Mouse (Mus musculus): Measurements from ENCODE around the gene Pet117.
"Not testable (repeated sequence)": the region's sequence is repeated elsewhere in the genome, so short reads cannot be mapped to it uniquely, and the experiment has no call there.

Gene Pet117

GRCm38 (mm10) chr2:144368400-144369019 is at the start of gene Pet117, which contains the start of gene Kat14:
Gene Pet117, plus strand, starts transcription at chr2:144368996.
Gene Kat14, plus strand, starts transcription at chr2:144368983.
- peak; percentile 93 to 97 for DNase-seq (ENCODE audit: low spot score in 2 of 2)

DNA sequence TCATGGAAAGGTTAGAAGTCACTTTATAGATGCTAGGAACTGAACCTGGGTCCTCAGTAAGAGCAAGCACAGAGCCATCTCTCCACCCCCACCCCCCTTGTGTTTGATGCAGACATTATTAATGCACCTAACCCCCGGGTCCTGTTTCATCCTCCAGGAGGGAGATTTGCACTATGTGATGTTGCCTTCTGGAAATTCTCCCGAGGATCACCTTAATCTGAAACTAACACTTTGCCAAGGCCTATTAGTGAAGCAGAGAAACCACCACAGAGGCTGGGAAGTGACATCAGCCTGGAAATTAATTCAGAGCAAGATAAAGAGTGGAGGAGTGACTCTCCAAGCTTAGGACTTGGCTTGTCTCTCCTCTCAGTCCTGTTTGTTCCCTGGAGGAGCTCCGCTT is 44.6 kb upstream of the Pet117 start:
- no peak for DNase-seq (ENCODE audit: low spot score in 2 of 2)

GRCm38 (mm10) chr2:144329451-144329850 is 39.3 kb upstream of the Pet117 start:
- no peak for DNase-seq (ENCODE audit: low spot score in 2 of 2)

DNA sequence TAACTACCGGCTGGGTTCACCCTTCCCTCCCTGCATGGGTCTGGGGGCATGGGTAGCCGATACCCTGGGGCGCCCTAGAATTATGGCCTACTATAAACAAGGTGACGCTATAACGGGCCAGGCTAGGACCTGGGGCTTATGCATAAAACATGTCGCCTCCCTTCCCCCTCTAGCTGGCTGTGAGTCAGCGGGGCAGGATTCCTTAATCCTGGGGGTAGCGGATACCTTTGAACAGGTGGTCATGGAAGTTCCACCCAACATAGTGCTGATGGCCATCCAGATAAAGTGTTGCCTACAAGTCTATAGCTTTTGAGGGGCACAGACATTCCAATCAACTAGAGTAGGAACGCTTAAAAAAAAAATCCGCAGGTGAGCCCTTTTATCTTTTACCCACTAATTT is 38.9 kb upstream of the Pet117 start:
- no peak for DNase-seq (ENCODE audit: low spot score in 2 of 2)

DNA sequence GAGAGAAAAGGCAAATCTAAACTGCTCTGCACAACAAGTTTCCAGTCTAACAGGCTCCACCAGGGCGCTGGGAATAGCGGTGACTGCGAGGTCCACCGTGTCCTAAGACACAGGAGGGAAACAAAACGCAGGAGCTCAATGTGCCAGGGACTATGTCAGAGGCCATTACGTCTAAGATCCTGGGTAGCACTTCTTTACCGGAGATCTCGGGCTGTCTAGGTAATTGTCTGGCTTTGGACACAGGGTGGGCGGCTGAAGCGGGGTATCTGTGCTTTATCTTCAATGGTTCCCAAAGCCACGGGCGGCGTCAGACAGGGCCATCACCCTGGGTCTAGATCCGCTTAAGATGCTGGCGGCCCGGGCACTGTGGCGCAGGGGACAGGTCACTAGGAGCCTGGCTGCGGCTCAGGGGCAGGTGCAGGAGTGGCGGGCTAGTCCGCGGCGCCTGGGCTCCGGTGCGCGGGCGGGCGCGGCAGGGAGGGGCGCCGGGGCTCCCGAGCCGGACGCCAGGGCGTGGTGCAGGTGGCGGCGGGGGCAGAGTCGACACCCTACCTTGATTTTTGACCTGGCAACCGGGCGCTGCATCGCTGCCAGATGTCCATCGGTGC is 38.3 kb upstream of the Pet117 start:
- no peak for DNase-seq (ENCODE audit: low spot score in 2 of 2)

DNA sequence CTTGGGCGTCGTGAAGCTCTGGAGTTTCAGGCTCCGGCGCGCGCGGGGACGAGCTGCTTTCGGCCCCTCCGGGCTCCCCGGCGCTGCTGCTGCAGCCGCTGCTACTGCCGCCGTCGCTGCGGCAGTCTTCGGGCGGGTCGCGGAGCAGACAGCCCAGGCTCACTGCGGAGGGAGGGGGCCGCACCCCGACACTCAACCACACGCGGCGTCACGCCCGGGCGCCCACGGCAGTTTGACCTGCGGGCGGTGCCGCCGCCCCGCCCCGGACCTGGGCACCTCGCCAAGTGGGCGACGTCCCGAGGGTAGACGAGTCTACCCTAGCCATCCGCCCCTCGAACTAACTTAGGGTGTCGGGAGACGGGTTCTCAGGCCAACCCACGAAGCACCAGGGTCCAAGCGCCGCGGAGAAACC is 37.8 kb upstream of the Pet117 start:
- DNase-seq (ENCODE audit: low spot score in 2 of 2): peak; percentile 17 to 64

DNA sequence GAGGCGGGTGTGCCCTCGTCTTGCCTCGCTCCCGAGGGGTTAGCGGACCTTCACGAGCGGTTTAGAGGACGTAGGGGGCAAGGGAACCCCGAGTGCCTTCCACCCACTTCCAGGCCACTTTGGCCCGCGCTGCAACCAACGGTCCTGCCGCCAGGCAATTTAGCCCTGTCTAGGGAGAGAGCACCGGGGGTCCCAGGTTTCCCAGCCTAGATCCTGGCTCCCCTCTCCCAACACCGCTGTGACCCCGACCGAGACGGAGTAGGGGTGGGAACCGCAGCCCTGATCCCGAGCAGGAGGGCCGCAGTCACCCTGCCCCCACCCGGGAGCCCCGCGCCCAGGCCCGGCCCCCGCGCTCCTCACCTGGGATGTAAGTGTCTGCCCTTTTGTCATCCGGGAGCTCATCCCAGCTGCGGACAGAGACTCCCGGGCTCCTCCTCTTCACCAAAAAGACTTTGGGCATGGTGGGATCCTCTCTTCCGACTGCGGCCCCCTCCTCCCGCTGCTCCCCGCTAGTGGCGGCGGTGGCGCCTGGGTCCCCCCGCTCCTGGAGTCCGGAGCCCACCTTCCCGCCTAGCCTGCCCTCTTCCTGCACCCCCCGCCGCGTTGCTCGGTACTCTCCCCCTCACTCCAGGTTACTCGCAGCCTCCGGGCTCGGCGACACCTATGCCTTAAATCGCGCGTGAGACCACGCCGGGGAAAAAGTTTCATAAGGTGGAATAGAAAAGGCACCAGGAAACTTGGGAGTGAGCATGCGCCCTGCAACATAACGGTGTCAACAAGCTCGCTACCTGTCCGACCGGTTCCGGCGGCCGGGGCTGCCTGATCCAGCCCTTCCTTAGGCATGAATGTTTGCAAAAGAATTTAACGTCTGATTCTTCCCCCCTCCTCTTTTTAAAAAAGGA is 37.1 kb upstream of the Pet117 start, which contains the start of gene Ovol2:
Gene Ovol2 (minus strand): TSS at position 746 of the 902 bp plus-strand sequence.
- DNase-seq (ENCODE audit: low spot score in 2 of 2): peak in 1 of 2 experiments; percentile 65

GRCm38 (mm10) chr2:144332486-144332885 is 36.3 kb upstream of the Pet117 start:
- no peak for DNase-seq (ENCODE audit: low spot score in 2 of 2)

DNA sequence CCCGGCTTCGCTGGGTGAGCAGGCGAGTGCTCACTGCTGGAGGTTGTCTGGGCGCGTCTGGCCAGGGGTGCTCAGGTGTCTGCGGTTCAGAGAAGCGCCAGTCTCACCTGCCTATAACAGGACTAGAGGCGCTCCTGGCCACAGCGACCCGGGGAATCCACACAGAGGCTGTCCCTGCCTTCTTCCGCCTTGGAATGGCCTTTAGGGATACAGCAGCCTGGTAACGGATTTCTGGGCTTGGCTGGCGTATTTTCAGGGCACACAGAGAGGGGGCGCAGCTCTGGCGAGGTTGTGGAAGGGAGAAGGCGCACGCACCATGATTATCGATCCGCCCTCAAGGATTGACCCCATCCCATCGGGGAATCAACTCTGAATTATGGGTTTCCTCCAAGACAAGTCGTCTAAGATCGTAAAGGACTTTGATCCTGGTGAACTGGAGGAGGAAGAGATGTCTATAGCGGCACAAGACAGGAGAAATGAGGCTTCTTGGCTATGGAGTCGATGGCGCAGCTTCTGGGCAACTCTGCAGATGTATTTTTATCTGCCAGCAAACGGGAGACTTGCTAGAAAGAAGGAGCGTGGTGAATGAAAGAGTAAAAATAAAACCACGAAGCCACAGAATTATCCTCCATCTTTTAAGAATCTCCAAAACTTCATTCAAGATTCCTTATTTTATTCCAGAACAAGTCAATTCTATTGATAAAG is 35.5 kb upstream of the Pet117 start:
- no peak for DNase-seq (ENCODE audit: low spot score in 2 of 2)

GRCm38 (mm10) chr2:144337230-144337629 is 31.6 kb upstream of the Pet117 start:
- no peak for DNase-seq (ENCODE audit: low spot score in 2 of 2)

DNA sequence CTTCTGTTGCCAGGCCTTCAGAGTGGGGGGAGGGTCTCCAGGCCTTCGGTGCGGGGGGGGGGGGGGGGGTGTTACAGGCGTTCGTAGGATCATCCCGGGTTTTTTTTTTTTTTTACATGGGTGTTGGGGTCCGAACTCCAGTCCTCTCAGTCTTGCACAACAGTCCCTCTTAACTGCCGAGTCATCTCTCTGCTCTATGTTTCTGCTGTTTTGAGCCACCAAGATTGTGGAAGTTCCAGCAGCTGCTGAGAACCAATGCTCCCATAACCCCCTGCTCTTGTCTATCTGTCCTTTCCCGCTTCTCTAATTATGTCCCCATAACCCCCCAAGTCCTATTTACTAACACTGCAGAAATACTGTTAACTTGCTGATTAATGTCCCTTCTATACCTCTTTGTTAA is 31.1 kb upstream of the Pet117 start:
- no peak for DNase-seq (ENCODE audit: low spot score in 2 of 2)

GRCm38 (mm10) chr2:144338149-144338548 is 30.6 kb upstream of the Pet117 start:
- DNase-seq (ENCODE audit: low spot score in 2 of 2): not testable (repeated sequence)

GRCm38 (mm10) chr2:144343158-144343557 is 25.6 kb upstream of the Pet117 start:
- DNase-seq (ENCODE audit: low spot score in 2 of 2): no peak

- DNase-seq (ENCODE audit: low spot score in 2 of 2): no peak
Observed at GRCm38 (mm10) chr2:144348525-144348924, 20.3 kb upstream of the Pet117 start.

GRCm38 (mm10) chr2:144352843-144353242 is 16.0 kb upstream of the Pet117 start:
- no peak for DNase-seq (ENCODE audit: low spot score in 2 of 2)

DNA sequence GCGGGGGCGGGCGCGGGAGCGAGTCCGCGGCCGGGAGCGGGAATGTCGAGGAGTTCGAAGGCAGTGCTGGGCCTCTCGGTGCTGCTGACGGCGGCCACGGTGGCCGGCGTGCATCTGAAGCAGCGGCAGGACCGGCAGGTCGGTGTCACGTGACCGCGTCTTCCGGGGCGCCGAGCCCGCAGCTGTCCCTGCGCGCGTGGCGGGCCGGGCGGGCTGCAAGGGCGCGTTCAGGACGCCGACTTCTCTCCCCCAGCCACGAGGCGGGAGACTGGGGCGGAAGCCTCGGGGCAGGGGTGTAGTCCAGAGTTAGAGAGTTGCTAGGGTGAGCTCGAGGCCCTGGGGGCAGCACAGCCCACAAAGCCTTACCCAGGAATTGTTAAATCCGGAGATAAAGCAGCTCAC is 225 bp downstream of the Pet117 start:
- peak in 1 of 2 experiments; percentile 75 for DNase-seq (ENCODE audit: low spot score in 2 of 2)

- no peak for DNase-seq (ENCODE audit: low spot score in 2 of 2)
Observed at GRCm38 (mm10) chr2:144369511-144369910, 715 bp downstream of the Pet117 start.

- no peak for DNase-seq (ENCODE audit: low spot score in 2 of 2)
Observed at GRCm38 (mm10) chr2:144371566-144371965, 2.8 kb downstream of the Pet117 start.

- no peak for DNase-seq (ENCODE audit: low spot score in 2 of 2)
Observed at GRCm38 (mm10) chr2:144373063-144373462, 4.3 kb downstream of the Pet117 start.

GRCm38 (mm10) chr2:144375063-144375703 is 6.4 kb downstream of the Pet117 start:
- no peak for DNase-seq (ENCODE audit: low spot score in 2 of 2)

- DNase-seq (ENCODE audit: low spot score in 2 of 2): no peak
Observed at GRCm38 (mm10) chr2:144381293-144381692, 12.5 kb downstream of the Pet117 start.

Measured in spleen, postnatal 4 days (tissue).